Mouse (Mus musculus) neural tube, embryonic 14.5 days (tissue): ENCODE measurements around the gene Synpr. TPM values are rescaled to one million over a fixed set of nuclear protein-coding genes. Genes with fewer than 3 reads are reported as not detected.
A peak's percentile ranks its signal among the peaks of the same experiment; 100 is the strongest.

Source experiments
- ATAC-seq: fragments of 200-750 bp; cut with Nextera tagmentation; 2 replicates; pipeline ENCODE4 v1.8.0; 2017; ENCODE audit warnings: low read depth, mild to moderate bottlenecking, moderate TSS enrichment, moderate library complexity
- H3K27ac ChIP-seq: fragments of 300-500 bp; sonication (generic); 2 replicates; pipeline ENCODE4 v1.5.1; 2014; ENCODE audit warnings: low read depth, mild to moderate bottlenecking, control low read depth, low read length, moderate library complexity, mixed read lengths
- H3K27me3 ChIP-seq: fragments of 300-500 bp; sonication (generic); 2 replicates; pipeline ENCODE4 v1.6.1; 2014; ENCODE audit warnings: low read length; ENCODE audit not compliant: control insufficient read depth, insufficient read depth
- H3K36me3 ChIP-seq: fragments of 300-500 bp; sonication (generic); 2 replicates; pipeline ENCODE4 v1.6.1; 2014; ENCODE audit warnings: low read length, mixed read lengths; ENCODE audit not compliant: control insufficient read depth, insufficient read depth
- H3K4me1 ChIP-seq: fragments of 300-500 bp; sonication (generic); 2 replicates; pipeline ENCODE4 v1.6.1; 2014; ENCODE audit warnings: low read length; ENCODE audit not compliant: control insufficient read depth, insufficient read depth
- H3K4me2 ChIP-seq: fragments of 300-500 bp; sonication (generic); 2 replicates; pipeline ENCODE4 v1.6.1; 2014; ENCODE audit warnings: mild to moderate bottlenecking, low read depth, low read length, control low read depth
- H3K4me3 ChIP-seq: fragments of 300-500 bp; sonication (generic); 2 replicates; pipeline ENCODE4 v1.5.1; 2014; ENCODE audit warnings: low read depth, low read length, control low read depth, mixed read lengths
- H3K9ac ChIP-seq: fragments of 300-500 bp; sonication (generic); replicated peaks from 2 replicates; pipeline ENCODE4 v1.6.1; 2014; ENCODE audit warnings: low read depth, mild to moderate bottlenecking, control low read depth, low read length, mixed read lengths
- H3K9me3 ChIP-seq: fragments of 300-500 bp; sonication (generic); 2 replicates; pipeline ENCODE4 v1.6.1; 2016; ENCODE audit warnings: low read length; ENCODE audit not compliant: control insufficient read depth
- WGBS: fragments of 180-500 bp; shearing (Covaris S2); extraction: QIAGEN DNeasy Blood & Tissue Kit; methylation state at CpG from one replicate; pipeline ENCODE4 v1.1.7; 2014; 5-methylcytosine and 5-hydroxymethylcytosine counted together
- polyA plus RNA-seq: library from polyadenylated mRNA; unstranded; fragments of >200 nt; fragmentation: Nextera tagmentation; extraction: Ambion mirVana; gene quantifications from 2 replicates; pipeline ENCODE4 v1.2.1, GENCODE M21; 2014

Synpr gene
- polyA plus RNA-seq, 1 experiment from 2014 or later, result 62.4 TPM

- no peak for ATAC-seq
- Histone ChIP-seq H3K36me3 (no peaks in the 10 kb centered on the region), H3K4me1 (0 out of 2 replicates have a peak, but pooled peaks cover 4% of the 10 kb centered on the region), H3K4me2 (no peak overlapping the region), H3K9ac (no peak overlapping the region), H3K27ac (no peak overlapping the region), H3K9me3 (no peaks in the 10 kb centered on the region), H3K4me3 (no peak overlapping the region), H3K27me3 (no peaks in the 10 kb centered on the region)
- 25% methylated on average over 1 of the region's 1 CpGs for WGBS
Observed at GRCm38 (mm10) chr14:13459333-13459732, 174.8 kb downstream of the Synpr start.

GRCm38 (mm10) chr14:13469211-13469610, 184.6 kb downstream of the Synpr start:
- Histone ChIP-seq H3K4me3 (no peak overlapping the region), H3K9ac (no peak overlapping the region), H3K27ac (no peak overlapping the region), H3K4me2 (no peak overlapping the region), H3K36me3 (no peaks in the 10 kb centered on the region), H3K27me3 (no peaks in the 10 kb centered on the region), H3K4me1 (no peaks in the 10 kb centered on the region), H3K9me3 (no peaks in the 10 kb centered on the region)
- ATAC-seq, result no peak
- WGBS, result 78% methylated on average over 2 of the region's 2 CpGs

GRCm38 (mm10) chr14:13477821-13478220, 193.2 kb downstream of the Synpr start:
- 71% methylated on average over 1 of the region's 1 CpGs for WGBS
- no peak overlapping the region for H3K4me2 ChIP-seq

GRCm38 (mm10) chr14:13505355-13505754, 220.8 kb downstream of the Synpr start:
- no peaks in the 10 kb centered on the region for H3K9me3 ChIP-seq
- H3K9ac ChIP-seq, result no peak overlapping the region
- ATAC-seq, result no peak
- H3K36me3 ChIP-seq, result no peaks in the 10 kb centered on the region
- H3K27ac ChIP-seq, result no peak overlapping the region
- H3K27me3 ChIP-seq, result no peaks in the 10 kb centered on the region
- no peak overlapping the region for H3K4me3 ChIP-seq
- H3K4me1 ChIP-seq, result no peaks in the 10 kb centered on the region
- WGBS, result 56% methylated on average over 5 of the region's 5 CpGs
- no peak overlapping the region for H3K4me2 ChIP-seq

More at GRCm38 (mm10) chr14:13477821-13478220, 193.2 kb downstream of the Synpr start:
- Histone ChIP-seq H3K4me3 (no peak overlapping the region), H3K9me3 (no peaks in the 10 kb centered on the region), H3K27me3 (no peaks in the 10 kb centered on the region), H3K9ac (no peak overlapping the region), H3K4me1 (no peaks in the 10 kb centered on the region), H3K27ac (no peak overlapping the region), H3K36me3 (no peaks in the 10 kb centered on the region)
- ATAC-seq, result no peak

GRCm38 (mm10) chr14:13518608-13519139, 234.1 kb downstream of the Synpr start:
- Histone ChIP-seq H3K36me3 (no peaks in the 10 kb centered on the region), H3K27ac (no peak overlapping the region), H3K4me1 (no peaks in the 10 kb centered on the region), H3K9me3 (no peaks in the 10 kb centered on the region), H3K27me3 (no peaks in the 10 kb centered on the region), H3K4me3 (no peak overlapping the region), H3K9ac (no peak overlapping the region), H3K4me2 (no peak overlapping the region)
- 90% methylated on average over 5 of the region's 5 CpGs for WGBS
- ATAC-seq, result 0 out of 2 replicates have a peak, but pooled peaks have one; percentile 14

GRCm38 (mm10) chr14:13519239-13520011, 234.8 kb downstream of the Synpr start:
- Histone ChIP-seq H3K27ac (peak overlapping the region; percentile 52; the same call in 1 of the 2 replicates), H3K36me3 (no peaks in the 10 kb centered on the region), H3K9me3 (no peaks in the 10 kb centered on the region), H3K4me1 (no peaks in the 10 kb centered on the region), H3K27me3 (no peaks in the 10 kb centered on the region), H3K4me2 (no peak overlapping the region), H3K4me3 (no peak overlapping the region), H3K9ac (no peak overlapping the region)
- peak; percentile 78 for ATAC-seq
- 50% methylated on average over 7 of the region's 7 CpGs for WGBS

- Histone ChIP-seq H3K9me3 (no peaks in the 10 kb centered on the region), H3K4me2 (no peak overlapping the region)
- no peak for ATAC-seq
Observed at GRCm38 (mm10) chr14:13547746-13548145, 263.2 kb downstream of the Synpr start.

GRCm38 (mm10) chr14:13551209-13551608, 266.6 kb downstream of the Synpr start:
- H3K4me1 ChIP-seq, result no peaks in the 10 kb centered on the region
- 77% methylated on average over 4 of the region's 4 CpGs for WGBS
- H3K27ac ChIP-seq, result no peak overlapping the region
- H3K9ac ChIP-seq, result no peak overlapping the region
- H3K4me3 ChIP-seq, result no peak overlapping the region
- no peaks in the 10 kb centered on the region for H3K27me3 ChIP-seq
- no peak for ATAC-seq
- no peak overlapping the region for H3K4me2 ChIP-seq
- H3K9me3 ChIP-seq, result no peaks in the 10 kb centered on the region
- H3K36me3 ChIP-seq, result no peaks in the 10 kb centered on the region

More at GRCm38 (mm10) chr14:13547746-13548145, 263.2 kb downstream of the Synpr start:
- Histone ChIP-seq H3K4me1 (no peaks in the 10 kb centered on the region), H3K27ac (no peak overlapping the region), H3K4me3 (no peak overlapping the region), H3K27me3 (no peaks in the 10 kb centered on the region), H3K36me3 (no peaks in the 10 kb centered on the region), H3K9ac (no peak overlapping the region)
- WGBS, result 61% methylated on average over 2 of the region's 2 CpGs

- Histone ChIP-seq H3K9ac (no peak overlapping the region), H3K27ac (no peak overlapping the region), H3K9me3 (no peaks in the 10 kb centered on the region), H3K4me3 (no peak overlapping the region), H3K27me3 (no peaks in the 10 kb centered on the region), H3K36me3 (no peaks in the 10 kb centered on the region), H3K4me1 (no peaks in the 10 kb centered on the region), H3K4me2 (no peak overlapping the region)
- no peak for ATAC-seq
- WGBS, result 61% methylated on average over 1 of the region's 1 CpGs
Observed at GRCm38 (mm10) chr14:13553616-13554370, 269.2 kb downstream of the Synpr start.
